Mouse (Mus musculus): ENCODE results near the gene Prph. TPM values are rescaled to one million over a fixed set of nuclear protein-coding genes. Genes with fewer than 3 reads are reported as not detected.

The Prph gene
- polyA plus RNA-seq (2021), result 0.76 TPM

DNA sequence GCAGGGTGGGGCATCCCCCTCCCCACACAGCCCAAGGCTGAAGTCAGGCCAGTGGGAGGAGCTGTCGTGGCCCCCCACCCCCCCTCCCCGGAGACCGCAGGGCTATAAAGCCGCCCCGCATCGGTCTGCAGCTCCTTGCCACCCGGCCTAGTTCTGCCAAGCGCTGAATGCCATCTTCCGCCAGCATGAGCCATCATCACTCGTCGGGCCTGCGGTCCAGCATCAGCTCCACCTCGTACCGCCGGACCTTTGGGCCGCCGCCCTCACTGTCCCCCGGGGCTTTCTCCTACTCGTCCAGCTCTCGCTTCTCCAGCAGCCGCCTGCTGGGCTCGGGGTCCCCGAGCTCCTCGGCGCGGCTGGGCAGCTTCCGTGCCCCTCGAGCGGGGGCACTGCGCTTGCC lies at the start of gene Prph:
Gene Prph, plus strand, starts transcription at position 135 of the 400 bp plus-strand sequence.
- CTCF ChIA-PET, result interaction anchor here (1.4 to 1.5 kb wide), 2 partner anchors 31 to 44 kb away, joined by 3 read pairs; no protein-coding TSS in a partner anchor
- POLR2A ChIA-PET, result interaction anchor here (0.5 to 0.6 kb wide), 2 partner anchors 14 to 230 kb away, joined by 3 read pairs; no protein-coding TSS in a partner anchor

DNA sequence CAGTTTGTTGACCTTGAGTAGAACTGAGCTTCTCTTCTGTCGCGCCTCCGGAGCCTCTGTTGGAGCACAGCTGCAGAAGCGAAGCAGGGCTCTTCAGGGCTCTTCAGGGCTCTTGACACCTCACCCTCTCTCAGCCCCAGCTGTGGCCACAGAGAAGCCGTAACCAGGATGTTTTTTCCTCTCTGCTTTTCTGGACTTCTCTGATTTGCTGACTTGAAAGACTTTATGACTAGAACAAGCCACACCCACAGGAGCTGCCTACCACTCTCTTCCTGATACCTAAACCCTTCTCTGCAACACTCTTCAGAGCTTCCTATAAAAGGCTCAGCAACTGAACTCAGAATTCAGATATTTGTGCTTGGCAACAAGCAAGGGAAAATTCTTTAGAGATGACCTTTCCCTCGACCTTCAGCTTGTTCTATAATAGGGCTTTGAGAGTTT lies 46.2 kb upstream of the Prph start:
- in situ Hi-C loops (cut with MboI; ENCODE audit: low pct_unique_long_range_greater_than_20kb), result no loop called here
- no peak for ATAC-seq
- no peak for DNase-seq (ENCODE audit: low read depth, low spot score)
- ChIA-PET CTCF (interaction anchor here (1.3 to 6.2 kb wide), 6 partner anchors 8 to 130 kb away, joined by 3 to 24 read pairs (median 8); no protein-coding TSS in a partner anchor), POLR2A (interaction anchor here (0.6 to 0.9 kb wide), 2 partner anchors 56 to 67 kb away, joined by 3 read pairs; no protein-coding TSS in a partner anchor)
- H3K27me3 ChIP-seq, result no peaks in the 10 kb centered on the region
- TF ChIP-seq CTCF (IDR thresholded peaks at IDR 0.05), result no peak

More for the DNA sequence above, at the start of gene Prph:
- in situ Hi-C loops (cut with MboI; ENCODE audit: low pct_unique_long_range_greater_than_20kb), result no loop called here
- H3K27me3 ChIP-seq, result no peaks in the 10 kb centered on the region
- no peak for TF ChIP-seq CTCF (IDR thresholded peaks at IDR 0.05)
- ATAC-seq (no peak), DNase-seq (ENCODE audit: low read depth, low spot score) (no peak)

DNA sequence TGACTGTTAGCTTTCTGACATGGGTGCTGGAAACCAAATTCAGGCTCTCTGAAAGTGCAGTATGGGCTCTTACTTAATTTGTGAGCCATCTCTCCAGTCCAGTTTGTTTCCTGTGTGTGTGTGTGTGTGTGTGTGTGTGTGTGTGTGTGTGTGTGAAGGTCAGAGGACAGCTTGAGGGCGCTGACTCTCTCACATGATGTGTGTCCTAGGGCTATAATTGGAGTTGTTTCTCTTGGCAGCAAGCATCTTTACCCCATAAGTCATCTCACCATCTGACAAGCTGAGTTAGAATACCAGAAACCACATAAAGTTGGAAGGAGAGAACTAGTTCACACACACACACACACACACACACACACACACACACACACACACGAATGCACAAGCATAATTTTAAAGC lies 44.1 kb upstream of the Prph start:
- H3K27me3 ChIP-seq, result no peaks in the 10 kb centered on the region
- no peak for ATAC-seq
- TF ChIP-seq CTCF (IDR thresholded peaks at IDR 0.05), result no peak
- DNase-seq (ENCODE audit: low read depth, low spot score), result no peak
- CTCF ChIA-PET, result interaction anchor here (6.2 kb wide), 1 partner anchor 14 kb away, joined by 24 read pairs; no protein-coding TSS in a partner anchor
- POLR2A ChIA-PET, result no interaction called here
- in situ Hi-C loops (cut with MboI; ENCODE audit: low pct_unique_long_range_greater_than_20kb), result no loop called here

DNA sequence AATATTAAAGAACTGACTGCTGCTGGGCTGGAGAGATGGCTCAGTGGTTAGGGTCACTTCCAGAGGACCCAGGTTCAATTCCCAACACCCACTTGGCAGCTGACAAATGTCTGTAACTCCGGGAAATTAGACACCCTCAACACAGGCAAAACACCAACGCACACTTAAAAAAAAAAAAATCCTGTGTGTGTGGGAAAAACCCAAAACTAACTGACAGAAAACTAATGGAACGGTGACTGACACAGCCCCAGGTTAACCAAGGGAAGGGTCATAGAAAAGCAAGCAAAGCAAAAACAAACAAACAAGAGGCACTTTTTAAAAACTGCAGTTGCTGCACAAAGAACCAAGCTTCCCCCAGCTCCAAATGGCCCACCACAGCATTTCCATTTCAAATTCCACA lies 43.0 kb upstream of the Prph start:
- in situ Hi-C loops (cut with MboI; ENCODE audit: low pct_unique_long_range_greater_than_20kb), result no loop called here
- no peaks in the 10 kb centered on the region for H3K27me3 ChIP-seq
- no peak for ATAC-seq
- POLR2A ChIA-PET, result no interaction called here
- no peak for TF ChIP-seq CTCF (IDR thresholded peaks at IDR 0.05)
- CTCF ChIA-PET, result interaction anchor here (6.2 kb wide), 1 partner anchor 13 kb away, joined by 24 read pairs; no protein-coding TSS in a partner anchor
- DNase-seq (ENCODE audit: low read depth, low spot score), result no peak

DNA sequence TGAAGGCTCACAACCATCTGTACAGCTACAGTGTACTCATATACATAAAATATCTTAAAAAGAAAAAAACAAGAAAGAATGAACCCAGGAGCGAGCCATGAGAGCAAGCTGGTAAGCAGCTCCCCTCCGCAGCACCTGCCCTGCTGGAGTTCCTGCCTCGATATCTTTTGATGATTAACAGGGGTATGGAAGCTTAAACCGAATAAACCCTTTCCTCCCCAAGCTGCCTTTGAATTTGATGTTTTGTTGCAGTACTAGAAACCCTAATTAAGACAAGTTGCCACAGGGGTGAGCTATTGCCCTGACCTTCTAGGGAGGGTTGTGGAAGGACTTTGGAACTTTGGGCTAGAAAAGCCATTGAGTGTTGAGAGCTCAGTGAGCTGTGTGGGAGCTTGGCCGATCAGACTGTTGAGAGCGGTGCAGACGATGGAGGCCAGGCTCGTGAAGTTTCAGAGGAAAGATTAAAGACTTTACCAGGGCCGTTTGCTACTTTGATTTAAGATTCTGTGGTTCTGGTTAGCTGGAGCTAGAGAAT lies 40.4 kb upstream of the Prph start:
- in situ Hi-C loops (cut with MboI; ENCODE audit: low pct_unique_long_range_greater_than_20kb), result no loop called here
- DNase-seq (ENCODE audit: low read depth, low spot score), result no peak
- CTCF ChIA-PET, result interaction anchor here (0.8 to 2.4 kb wide), 4 partner anchors 10 to 26 kb away, joined by 3 to 9 read pairs (median 4); no protein-coding TSS in a partner anchor
- POLR2A ChIA-PET, result interaction anchor here (0.7 to 1.4 kb wide), 2 partner anchors 10 to 15 kb away, joined by 3 read pairs; partner anchors contain the start of gene Tuba1c
- ATAC-seq, result no peak
- H3K27me3 ChIP-seq, result no peaks in the 10 kb centered on the region
- no peak for TF ChIP-seq CTCF (IDR thresholded peaks at IDR 0.05)

DNA sequence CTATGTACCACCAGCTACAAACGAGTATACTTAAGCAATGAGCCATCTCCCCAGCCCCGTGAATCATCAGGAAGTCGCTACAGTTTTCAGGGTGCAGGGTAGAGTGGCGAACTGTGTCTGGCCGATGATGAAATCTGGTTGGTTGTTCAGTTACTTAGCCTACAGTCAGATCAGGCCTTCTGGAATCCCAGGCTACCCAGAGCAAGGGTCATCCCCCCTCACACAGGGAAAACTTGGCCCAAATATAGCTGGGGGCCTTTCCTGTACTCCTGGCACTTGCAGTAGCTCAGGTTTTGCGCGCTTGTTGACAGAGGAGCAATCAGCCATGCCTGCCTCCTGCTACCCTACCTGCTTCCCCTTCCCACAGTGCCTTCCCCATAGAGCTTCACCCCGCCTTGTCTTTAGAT lies 37.6 kb upstream of the Prph start:
- in situ Hi-C loops (cut with MboI; ENCODE audit: low pct_unique_long_range_greater_than_20kb), result no loop called here
- no peak for TF ChIP-seq CTCF (IDR thresholded peaks at IDR 0.05)
- H3K27me3 ChIP-seq, result no peaks in the 10 kb centered on the region
- CTCF ChIA-PET, result interaction anchor here (1.1 to 2.0 kb wide), 9 partner anchors 9 to 138 kb away, joined by 3 to 11 read pairs (median 5); no protein-coding TSS in a partner anchor
- POLR2A ChIA-PET, result no interaction called here
- DNase-seq (ENCODE audit: low read depth, low spot score) (no peak), ATAC-seq (peak; percentile 87)

DNA sequence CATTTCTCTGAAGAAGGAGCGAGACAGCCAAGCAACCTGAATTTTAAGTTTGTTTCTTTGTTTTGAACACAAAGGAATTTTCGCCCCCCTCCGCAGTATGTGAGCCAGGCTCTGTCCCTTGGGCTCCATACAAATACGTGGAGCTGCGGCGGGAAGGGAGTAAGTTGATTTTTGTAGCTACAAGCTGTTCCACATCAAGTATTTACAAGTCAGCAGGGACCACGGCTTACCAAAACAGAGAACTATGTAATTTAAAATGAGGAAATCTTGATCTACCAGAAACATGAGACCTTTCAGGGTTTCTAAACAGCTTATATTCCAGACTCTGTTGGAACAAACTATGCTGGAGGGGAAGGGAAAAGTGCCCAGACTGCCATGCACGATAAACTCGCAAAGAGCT lies 37.0 kb upstream of the Prph start:
- ATAC-seq (no peak), DNase-seq (ENCODE audit: low read depth, low spot score) (no peak)
- no peak for TF ChIP-seq CTCF (IDR thresholded peaks at IDR 0.05)
- ChIA-PET POLR2A (no interaction called here), CTCF (interaction anchor here (1.1 to 2.0 kb wide), 8 partner anchors 8 to 139 kb away, joined by 3 to 11 read pairs (median 6); no protein-coding TSS in a partner anchor)
- in situ Hi-C loops (cut with MboI; ENCODE audit: low pct_unique_long_range_greater_than_20kb), result no loop called here
- H3K27me3 ChIP-seq, result no peaks in the 10 kb centered on the region

DNA sequence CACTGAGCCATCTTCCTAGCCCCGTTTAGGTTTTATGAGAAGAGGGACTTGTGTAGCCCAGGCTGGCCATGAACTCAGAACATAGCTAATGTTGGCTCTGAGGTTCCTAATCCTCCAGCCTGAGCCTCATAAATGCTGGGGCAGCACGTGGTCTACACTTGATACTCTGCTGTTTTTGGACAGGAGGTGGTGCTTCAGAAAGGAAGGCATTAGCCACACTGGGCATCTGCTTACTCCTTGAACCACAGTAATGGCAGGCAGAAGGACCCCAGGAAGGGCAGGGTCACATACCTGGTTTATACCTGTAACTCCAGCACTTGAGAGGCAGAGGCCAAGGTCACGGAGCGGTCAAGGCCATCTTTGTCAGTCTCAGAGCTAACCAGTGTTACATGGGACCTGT lies 36.3 kb upstream of the Prph start:
- ChIA-PET POLR2A (no interaction called here), CTCF (interaction anchor here (1.1 to 1.7 kb wide), 4 partner anchors 18 to 95 kb away, joined by 3 to 10 read pairs (median 4); no protein-coding TSS in a partner anchor)
- ATAC-seq (no peak), DNase-seq (ENCODE audit: low read depth, low spot score) (no peak)
- in situ Hi-C loops (cut with MboI; ENCODE audit: low pct_unique_long_range_greater_than_20kb), result no loop called here
- TF ChIP-seq CTCF (IDR thresholded peaks at IDR 0.05), result no peak
- no peaks in the 10 kb centered on the region for H3K27me3 ChIP-seq

DNA sequence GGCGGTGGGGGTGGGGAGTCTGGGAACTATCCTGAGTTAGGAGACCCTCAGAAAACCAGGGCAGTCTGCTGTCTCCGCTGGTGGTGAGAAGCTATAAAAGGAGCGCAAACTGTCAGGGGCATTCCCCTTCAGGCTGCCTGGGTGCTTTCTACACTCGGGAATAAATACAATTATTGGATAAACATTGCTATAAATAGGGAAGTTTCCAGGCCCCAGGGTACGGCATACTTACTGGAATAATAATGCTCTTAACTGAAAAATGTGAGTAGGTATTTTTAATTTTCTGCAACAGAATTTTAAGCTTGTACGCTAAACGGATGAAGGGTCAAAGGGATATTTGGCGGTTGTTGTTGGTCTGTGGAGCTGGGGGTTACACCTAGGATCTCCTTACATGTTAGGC lies 35.5 kb upstream of the Prph start:
- no peak for TF ChIP-seq CTCF (IDR thresholded peaks at IDR 0.05)
- no peak for ATAC-seq
- no peaks in the 10 kb centered on the region for H3K27me3 ChIP-seq
- ChIA-PET POLR2A (no interaction called here), CTCF (interaction anchor here (1.0 kb wide), 1 partner anchor 9 kb away, joined by 3 read pairs; no protein-coding TSS in a partner anchor)
- DNase-seq (ENCODE audit: low read depth, low spot score), result no peak
- in situ Hi-C loops (cut with MboI; ENCODE audit: low pct_unique_long_range_greater_than_20kb), result no loop called here

DNA sequence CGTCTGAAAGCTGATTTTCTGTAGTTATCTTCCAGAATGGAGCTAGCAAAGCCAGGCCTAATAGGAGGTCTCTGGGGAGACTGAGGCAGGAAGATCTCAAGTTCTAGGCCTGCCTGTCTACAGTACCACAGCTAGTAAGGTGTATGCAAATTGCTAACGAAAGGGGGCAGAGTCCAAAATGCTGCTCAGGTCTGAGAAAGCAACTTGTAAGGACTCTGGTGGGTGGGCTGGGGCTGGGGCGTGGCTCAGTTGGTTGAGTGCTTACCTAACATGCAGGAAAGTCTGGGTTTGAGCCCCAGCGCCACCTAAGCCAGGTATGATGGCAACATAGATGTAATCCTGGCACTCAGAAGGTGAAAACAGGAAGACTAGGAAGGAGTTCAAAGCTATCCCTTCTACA lies 34.8 kb upstream of the Prph start:
- no peak for TF ChIP-seq CTCF (IDR thresholded peaks at IDR 0.05)
- no peaks in the 10 kb centered on the region for H3K27me3 ChIP-seq
- no peak for ATAC-seq
- no peak for DNase-seq (ENCODE audit: low read depth, low spot score)
- ChIA-PET POLR2A (interaction anchor here (0.7 kb wide), 1 partner anchor 27 kb away, joined by 3 read pairs; no protein-coding TSS in a partner anchor), CTCF (interaction anchor here (1.0 kb wide), 1 partner anchor 8 kb away, joined by 3 read pairs; no protein-coding TSS in a partner anchor)
- in situ Hi-C loops (cut with MboI; ENCODE audit: low pct_unique_long_range_greater_than_20kb), result no loop called here

DNA sequence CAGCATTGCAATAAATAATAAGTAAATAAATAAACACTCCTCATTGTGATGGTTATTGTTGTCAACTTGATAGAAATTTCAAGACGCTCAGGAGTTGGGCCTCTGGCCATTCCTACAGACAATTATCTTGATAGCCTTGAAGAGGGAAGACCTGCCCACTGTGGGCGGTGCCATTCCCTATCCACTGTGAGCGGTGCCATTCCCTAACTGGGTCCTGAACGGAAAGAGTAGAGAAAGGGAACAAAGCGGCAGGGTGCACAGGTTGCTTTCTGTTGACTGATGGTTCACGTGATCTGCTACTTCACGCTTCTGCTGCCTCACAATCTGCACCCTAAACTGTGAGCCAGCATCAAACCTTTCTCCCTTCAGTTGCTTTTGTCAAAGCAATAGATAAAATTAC lies 33.7 kb upstream of the Prph start:
- POLR2A ChIA-PET, result no interaction called here
- in situ Hi-C loops (cut with MboI; ENCODE audit: low pct_unique_long_range_greater_than_20kb), result no loop called here
- ATAC-seq (no peak), DNase-seq (ENCODE audit: low read depth, low spot score) (no peak)
- H3K27me3 ChIP-seq, result no peaks in the 10 kb centered on the region
- CTCF ChIA-PET, result interaction anchor here (1.0 kb wide), 2 partner anchors 23 to 41 kb away, joined by 3 read pairs; no protein-coding TSS in a partner anchor
- no peak for TF ChIP-seq CTCF (IDR thresholded peaks at IDR 0.05)

All from Patski (cell line).